Mouse (Mus musculus) embryo, embryonic 9.5 days (tissue): ENCODE measurements around the gene Ascl4.

Experiments used
- DNase-seq: peaks from one replicate; pipeline ENCODE4 v3.0.0-alpha.2; 2017; ENCODE audit errors: extremely low spot score

Ascl4 gene

DNA sequence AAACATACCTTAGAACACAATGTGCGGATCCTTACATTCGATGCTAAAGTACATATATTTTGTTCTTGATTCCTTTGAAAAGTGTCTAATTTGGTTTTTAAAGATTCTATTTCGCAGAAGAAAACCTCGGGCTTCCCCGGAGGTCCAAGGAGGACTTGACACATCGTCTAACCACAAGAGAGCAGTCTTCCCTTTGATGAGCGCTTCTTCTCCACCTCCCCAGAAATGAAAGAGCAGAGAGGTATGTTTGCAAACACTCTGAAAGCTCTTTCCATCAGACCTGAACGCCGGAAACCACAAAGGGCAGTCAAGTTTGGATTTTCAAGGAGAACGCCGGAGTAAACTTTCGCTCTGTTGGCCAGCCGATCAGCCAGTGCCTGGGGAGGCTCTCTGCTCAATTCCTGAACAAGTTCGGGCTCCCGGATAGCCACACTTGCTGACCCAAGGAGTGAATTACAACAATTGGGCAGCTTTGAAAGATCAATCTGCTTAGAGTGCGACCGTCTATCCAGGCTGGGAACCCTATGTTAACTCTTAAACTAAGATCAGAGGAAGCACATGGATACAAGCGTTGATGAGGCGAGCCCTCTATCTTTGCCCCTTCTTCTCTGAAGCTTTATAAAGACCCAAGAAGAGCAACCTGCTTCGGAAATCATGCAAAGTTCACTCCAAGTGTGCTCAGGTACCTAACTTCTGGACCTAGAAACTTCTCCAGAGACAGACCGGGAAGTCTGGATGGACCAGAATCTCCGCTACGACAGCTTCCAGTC, at the start of gene Ascl4:
Gene Ascl4, plus strand, starts transcription at position 6 of the 770 bp plus-strand sequence.
- DNase-seq: peak; percentile 51

DNA sequence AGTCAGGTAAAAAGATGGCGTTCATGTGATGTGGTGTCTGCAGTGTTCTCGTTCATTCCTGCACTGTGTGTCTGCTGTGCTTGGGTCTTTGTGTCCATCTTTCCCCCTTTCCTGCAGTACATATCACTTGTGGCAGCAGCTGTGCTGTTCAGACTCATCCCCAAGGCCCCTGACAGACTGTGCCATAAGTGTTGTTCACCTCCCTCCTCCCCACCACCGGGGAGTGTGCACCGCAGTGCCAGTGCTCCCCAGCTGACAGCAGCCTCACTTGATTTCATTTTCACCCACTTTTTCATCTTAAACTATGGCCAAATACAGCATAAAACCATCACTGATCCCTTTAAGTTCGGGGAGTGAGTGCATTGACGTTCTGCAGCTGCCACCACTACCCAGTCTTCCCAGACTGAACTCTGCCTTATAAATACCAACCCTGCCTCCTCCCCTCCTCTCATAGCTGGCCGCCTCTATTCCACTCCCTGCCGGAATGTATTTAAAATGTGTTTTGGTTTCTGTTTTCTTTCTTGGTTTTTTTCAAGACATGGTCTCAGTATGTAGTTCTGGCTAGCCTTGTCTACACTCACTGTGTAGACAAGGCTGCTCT, 47.5 kb upstream of the Ascl4 start:
- no peak for DNase-seq

DNA sequence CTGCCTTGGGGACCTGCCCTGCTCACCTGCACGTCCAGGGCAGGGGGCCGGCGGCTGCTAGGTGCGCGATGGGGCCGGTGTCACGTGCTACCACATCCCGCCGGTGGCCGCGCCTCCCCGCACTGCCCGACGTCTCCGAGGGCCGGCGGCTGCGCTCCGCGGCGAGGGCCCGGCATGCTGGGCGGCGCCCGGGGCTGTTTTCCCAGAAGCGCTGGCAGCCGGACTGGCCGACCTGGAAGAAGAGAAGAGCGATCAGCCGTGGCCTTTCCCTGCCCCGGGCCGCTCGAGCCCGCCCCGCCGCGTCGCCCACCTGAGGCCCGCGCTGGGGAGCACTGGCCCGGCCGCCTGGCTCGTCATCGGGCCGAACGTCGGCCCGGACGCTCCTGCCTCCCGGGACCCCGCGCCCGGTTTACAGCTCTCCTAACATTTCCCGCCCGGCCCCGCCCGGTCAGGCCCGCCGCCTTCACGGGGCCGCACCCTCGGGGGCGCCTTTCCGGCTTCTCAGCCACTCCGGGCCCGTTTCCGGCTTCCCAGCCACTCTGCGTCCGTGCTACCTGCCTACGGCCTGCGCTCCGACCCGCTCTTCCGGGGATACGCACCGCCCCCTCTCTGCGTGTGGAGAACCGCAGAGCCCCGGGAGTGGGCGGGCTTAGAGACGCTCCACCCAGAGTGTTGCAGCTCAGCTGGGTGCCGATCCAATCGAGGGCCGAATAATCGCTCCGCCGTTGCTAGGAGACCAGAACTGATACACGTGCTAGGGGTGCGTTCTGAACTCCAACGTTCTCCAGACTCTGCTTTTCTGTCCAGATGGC, 10.8 kb upstream of the Ascl4 start, which contains the start of gene Prdm4:
Gene Prdm4, minus strand, starts transcription at position 645 of the 812 bp plus-strand sequence.
- DNase-seq: peak; percentile 96

DNA sequence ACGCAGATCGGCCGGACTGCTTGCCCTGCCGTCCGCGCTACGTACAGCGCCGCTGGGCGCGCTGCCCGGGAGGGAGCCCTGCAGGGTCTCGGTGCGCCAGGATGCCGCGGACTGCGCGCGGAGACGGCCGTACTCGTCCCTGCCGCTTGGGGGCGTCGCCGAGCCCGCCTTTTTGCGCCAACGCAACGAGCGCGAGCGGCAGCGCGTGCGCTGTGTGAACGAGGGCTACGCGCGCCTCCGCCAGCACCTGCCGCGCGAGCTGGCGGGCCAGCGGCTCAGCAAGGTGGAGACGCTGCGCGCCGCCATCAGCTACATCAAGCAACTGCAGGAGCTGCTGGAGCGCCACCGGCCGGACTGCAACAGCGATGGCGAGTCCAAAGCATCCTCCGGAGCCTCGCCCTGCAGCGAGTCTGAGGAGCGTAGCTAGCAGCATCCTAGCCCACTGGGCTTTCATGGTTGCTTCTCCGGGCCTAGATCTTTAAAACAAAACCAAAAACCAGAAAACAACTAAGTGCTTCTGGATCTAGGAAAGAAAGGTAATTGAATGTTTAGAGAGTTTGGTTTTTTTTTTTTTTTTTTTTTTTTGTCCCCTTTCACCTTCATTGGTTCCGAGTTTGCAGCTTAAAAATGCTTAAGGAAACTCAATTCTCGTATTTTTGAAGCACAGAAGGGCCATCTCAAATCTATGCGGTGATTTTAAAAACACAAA, 1.2 kb downstream of the Ascl4 start:
- DNase-seq: peak; percentile 85

DNA sequence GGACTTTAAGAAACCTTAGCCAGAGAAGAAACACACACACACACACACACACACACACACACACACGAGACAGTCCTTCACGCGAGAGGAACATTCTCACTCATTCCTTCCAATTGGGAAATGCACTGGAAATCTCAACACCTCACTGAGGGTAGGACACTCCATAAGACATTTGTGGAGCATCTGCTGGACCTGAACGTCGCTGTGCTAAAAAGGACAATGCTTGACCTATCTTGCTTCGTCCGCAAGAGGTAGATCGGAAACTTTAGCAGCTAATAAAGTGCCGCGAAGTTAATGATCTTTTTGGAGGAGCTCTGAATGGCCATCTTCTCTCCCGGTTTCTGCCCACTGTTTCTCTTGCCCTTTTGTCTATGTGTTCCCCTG, 1.7 kb downstream of the Ascl4 start:
- peak; percentile 4 for DNase-seq

DNA sequence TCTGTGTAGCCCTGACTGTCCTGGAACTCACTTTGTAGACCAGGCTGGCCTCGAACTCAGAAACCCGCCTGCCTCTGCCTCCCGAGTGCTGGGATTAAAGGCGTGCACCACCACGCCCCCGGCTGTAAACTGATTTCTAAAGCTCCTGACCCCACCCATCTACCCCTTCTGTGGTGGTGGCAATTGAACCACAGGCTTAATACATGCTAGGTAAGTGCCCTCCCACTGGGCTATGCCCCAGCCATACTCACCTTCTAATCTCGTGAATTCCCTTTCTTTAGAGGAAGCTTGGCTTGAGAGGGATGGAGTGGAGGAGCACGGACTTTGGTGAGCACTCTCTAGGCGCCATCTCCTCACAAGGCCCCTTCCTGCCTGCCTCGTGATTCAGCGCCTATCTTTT, 2.5 kb downstream of the Ascl4 start:
- no peak for DNase-seq

DNA sequence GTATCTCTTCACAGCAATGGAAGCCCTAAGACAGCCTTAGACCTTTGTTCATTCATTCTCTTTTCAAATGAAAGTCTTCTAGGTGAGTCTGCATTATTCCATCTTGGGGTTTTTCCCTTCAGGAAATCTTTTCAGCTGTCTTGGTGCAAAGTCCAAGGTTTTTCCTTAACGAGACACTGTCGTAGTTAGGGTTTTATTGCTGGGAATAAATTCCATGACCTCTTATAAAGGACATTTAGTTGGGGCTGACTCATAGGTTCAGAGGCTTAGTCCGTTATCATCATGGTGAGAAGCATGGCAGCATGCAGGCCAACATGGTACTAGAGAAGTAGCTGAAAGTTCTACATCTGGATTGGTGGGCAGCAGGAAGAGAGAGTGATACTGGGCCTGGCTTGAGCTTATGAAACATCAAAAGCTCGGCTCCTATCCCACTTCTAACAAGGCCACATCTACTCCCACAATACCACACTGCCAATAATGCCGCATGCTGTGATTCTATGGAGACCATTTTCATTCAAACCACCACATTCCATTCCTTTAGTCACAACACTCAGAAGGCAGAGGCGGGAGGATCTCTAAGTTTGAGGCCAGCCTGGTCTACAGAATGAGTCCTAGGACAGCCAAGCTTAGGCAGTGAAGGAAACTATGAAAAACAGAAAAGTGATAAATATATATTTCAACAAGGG, 8.9 kb downstream of the Ascl4 start:
- no peak for DNase-seq

DNA sequence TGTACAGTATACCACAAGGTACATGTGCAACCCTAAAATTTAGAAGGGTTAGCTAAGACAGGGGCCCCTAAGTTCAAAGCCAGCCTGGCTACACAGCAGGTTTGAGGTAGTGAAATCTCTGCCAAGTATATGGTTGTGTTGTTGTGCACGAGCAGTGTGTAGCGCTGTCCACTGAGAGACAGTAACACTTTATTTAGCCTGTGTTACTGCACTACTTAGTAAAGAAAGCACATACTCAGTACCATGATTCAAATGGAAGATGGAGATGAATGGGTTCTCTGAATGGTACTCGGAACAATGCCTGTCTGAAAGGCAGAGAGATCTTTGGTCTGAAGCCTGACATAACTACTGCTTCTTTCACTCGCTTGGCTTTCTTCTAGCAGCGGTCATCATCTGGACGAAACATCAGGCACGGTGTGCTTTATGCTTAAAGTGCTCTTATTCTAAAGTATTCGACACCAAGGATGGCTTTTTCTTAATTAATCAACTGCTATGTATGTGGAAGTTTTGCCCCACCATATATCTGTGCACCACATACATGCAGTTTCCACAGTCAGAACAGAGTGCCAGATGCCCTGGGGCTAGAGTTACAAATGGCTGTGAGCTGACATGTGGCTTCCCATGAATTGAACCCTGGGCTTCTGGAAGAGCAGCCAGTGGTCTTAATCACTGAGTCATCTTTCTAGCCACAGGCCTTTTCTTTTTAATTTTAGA, 21.2 kb downstream of the Ascl4 start:
- DNase-seq: no peak

DNA sequence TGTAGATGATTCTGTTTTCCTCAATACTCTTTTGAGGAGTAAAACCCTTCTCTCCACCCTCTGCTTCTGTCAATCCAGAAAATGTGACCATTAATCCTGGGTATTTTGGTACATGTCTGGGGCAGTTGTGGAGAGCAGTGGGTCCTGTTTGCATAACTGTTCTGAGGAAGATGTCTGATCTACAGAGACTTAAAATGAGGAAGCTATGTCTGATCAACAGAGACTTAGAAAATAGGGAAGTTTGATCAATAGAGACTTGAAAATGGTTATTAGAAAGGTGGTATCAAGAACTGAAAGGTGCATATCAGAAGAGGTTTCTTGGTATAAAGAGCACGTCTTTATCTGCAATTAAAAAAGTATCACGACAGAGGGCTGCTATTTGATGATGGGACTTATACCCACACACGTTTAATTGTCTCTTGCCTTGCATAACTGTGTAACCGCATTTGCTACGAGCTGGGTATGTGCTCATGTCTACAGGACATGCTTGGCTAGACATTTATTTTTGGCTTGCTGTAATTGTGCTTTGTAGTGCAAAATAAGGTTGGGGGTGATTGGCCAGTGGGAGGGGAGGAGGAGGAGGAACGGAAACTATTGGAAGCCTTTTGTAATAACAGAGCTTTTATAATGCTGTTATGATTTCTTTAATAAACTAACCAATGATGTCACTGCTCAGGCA, 24.4 kb downstream of the Ascl4 start:
- DNase-seq: no peak

DNA sequence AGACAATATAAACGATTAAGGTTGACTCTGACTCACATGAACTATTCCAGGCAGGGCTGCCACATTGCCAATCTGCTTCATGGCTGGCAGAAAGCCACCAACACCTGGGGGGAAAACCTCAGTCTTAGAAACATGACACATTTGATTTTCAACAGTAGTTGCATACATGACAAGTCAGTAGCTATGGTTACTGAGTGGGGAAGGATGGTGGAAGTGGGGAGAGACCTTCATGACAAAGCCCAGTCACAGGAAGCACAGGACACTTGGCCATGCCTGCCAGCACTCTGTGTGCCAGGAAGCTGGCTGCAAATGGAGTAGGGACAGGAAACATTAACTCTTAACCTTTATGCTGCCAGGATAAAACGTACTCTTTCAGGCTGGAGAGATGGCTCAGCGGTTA, 25.9 kb downstream of the Ascl4 start:
- no peak for DNase-seq

DNA sequence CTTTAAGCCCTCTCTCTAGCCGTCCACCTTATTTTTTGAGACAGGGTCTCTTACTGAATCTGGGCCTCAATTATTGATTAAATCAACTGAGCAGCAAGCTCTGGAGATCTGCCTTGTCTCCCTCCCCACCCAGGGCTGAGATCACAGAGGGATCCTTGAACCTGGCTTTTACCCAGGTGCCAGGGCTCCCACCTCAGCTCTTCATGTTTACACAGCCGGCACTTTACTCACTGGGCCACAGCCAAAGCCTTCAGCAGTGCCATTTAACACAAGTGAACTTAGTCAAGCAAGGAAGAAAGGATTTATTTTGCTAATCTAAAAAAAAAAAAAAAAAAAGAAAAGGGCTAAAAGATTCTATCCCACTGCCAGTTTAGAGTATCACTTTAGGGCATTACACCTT, 26.9 kb downstream of the Ascl4 start:
- no peak for DNase-seq

DNA sequence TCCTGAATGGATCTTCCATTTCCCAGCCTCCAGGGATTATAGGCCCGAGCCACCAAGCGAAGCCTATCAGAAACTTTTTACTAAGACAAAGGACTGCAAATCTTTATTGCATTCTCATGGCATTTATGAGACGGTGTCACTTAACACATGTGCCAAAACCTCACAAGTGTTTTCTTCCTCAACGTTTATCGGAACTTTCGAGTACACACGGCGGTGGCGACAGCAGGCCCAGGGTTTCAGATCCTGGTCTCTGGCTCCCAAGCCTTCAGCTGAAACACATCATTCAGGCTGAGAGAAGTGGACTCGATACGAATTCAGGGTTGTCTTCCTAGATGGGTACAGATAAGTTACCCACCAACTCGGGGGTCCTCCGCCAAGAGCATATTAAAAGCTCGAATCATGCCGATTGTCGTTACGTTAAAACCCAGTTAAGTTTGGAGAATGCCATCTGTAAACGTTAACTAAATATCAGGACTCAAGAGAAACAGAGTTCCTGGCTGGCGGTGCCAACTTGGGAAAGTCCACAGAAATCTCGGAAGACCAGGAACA, 29.5 kb downstream of the Ascl4 start:
- DNase-seq: no peak

DNA sequence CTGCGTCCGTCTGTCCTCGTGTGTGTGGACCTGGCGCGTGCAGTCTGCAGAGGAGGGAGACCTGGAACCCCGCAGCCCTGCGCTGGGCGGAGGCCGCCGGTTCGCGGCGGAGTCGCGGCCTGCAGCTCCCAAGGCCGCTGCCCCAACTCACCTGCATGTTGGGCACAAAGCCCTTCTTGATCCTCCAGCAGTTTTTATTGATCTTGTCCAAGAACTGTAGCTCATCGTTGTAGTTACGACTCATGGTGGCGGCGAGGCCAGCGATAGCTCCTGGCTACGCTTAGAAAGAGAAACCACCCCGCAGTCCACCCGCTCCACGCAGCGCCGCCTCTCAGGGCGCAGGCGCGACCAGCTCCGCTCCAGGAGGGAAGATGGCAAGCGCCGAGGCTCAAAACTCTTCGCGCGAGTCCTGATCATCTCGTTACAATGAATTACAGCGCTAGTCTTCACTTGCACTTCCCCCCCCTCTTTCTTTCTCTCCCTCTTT, 30.0 kb downstream of the Ascl4 start, which contains the start of gene Rtcb:
Gene Rtcb, minus strand, starts transcription at position 360 of the 487 bp plus-strand sequence.
- peak; percentile 92 for DNase-seq

DNA sequence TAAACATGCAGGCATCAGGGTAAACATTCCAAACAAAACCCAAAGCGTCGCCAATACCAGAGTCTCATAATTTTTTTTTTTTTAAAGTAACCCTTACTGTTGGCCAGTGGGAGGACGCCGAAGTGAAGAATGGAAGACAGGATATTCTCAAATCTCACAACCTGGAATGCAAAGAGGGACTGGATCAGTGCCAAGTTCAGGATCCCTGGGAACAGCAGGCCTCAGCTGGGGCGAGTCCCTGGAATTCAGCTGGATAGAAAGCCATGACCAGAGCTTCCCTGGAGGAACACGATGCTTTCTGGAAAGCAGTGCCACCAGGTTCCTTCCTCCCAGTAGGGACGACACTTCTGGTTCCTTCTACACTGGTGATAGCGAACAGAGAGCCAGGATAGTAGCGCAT, 35.4 kb downstream of the Ascl4 start:
- DNase-seq: no peak

DNA sequence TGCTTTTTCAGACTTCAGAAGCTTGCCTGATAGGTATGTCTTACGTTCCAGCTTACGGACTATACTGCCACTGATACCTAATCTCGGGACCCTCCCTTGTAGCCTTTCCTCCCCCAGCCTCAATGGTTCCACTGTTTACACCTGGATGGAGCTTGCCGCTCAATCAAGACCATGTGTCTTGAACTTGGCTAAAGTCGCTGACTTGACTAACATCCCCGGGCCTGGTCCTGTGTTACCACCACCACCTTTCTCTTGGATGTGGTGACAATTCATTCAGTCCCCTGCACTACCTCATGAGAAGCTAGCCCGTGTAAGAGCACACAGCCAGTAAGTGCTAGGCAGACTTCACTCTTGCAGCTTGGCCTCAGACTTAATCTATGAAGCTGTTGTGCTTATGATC, 36.8 kb downstream of the Ascl4 start:
- DNase-seq: no peak

DNA sequence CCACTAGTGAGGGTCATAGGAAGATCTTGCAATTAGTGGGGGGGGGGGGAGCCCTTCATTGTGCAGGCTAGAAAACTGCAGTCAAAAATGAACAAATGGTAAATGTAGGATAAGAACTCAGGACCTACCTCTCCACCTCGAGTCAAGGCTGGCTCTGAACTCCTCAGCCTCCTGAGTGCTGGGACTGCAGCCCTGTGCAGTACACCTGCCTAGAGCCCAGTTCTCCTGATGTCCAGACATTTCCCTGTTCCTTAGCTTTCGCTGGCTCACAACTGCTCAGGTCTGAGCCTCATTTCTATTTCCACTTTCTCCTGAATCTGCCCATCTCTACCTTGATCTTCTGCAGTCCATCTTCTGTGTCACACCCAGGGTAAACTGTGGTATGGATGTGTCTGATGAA, 39.0 kb downstream of the Ascl4 start:
- DNase-seq: no peak

DNA sequence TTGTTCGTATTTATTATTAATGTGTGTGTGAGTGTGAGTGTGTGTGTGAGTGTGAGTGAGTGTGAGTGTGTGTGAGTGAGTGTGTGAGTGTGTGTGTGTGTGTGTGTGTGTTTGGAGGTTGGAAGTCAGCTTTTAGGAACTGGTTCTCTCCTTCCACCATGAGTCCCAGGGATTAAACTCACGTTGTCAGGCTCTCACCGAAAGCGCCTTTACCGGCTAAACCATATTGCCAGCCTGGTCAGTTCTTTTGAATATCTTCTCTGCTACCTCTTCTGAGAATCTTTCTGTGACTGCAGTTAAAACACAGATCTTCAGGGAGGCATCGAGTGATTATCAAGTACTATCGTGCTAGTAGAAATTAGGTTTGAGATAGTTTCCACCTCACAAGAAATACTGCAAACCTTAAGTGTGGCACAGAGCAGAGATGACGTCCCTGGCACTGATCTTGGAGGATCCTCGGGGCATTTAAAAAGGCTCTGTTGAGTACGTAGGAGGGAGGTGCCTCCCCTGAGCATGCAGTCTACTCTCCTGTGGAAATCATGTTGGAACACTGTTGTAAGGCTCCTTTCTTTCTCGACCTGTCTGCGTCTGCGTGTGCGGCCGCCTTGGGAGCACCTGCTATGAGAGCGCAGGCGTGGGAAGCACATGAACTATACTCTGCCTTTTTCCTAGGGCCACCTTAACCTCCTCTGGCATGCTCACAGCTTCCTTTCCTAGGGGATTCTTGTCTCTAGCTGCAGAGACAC, 40.1 kb downstream of the Ascl4 start:
- no peak for DNase-seq

DNA sequence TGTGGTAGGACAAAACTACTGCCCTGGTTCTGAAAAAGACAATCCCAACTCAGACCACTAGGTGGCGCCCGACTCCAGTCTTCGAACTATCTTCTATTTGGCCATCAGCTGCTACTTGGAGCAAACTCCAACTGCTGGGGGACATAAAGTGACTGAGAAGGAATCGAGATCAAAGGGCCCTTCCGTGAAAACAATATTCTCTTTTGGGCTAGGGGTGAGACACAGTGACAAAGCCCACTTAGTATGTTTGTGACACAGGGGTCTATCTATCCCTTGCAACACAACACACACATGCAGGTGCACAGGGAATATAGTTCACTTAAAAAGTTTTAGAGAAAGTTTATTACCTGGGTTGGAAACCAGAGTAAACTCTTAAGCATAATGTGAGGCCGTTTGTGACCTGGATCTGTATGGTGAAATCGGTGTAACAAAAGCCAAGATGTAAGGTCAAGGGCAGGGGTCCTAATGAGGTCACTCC, 40.7 kb downstream of the Ascl4 start:
- DNase-seq: peak; percentile 80

DNA sequence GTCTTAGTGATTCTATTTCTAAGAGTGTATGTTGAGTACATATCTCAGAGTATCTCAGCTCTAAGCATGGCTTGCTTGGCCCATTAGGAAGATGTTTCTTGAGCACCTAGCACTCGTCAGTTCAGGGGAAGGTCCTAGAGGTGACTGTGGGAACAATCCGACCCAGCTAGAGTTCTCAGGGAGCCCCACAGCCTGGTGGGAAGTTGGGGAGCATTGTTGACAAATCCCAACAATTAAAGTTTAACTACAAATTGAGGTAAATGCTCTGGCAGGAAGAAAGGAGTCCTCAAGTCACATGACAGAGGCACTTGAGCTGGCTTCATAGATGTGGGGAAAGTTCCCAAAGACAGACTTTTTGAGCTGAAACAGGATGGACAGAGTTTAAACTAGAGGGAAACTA, 41.2 kb downstream of the Ascl4 start:
- no peak for DNase-seq
